Mouse (Mus musculus): ENCODE measurements at regions not wholly inside any gene's neighbourhood (a gene's known extent, or its start where the extent isn't known, plus 50 kb on each side); places are given as distances from the start of the nearest gene placed in this dataset.

- TF ChIP-seq CTCF (IDR thresholded peaks at IDR 0.05; ENCODE audit: low read depth): no peak
- TF ChIP-seq EP300 (IDR thresholded peaks at IDR 0.05; ENCODE audit: low read depth): no peak
These were observed 163.8 kb downstream of the Clic5 start for GRCm38 (mm10) chr17:44352142-44352541.
